Comparison of ENCODE assay signal across 11 mouse cellular contexts in genomic region chr17:31521948-31522347, GRCm38 (mm10). TPM values are rescaled to one million over a fixed set of nuclear protein-coding genes. Genes with fewer than 3 reads are reported as not detected.
DNase-seq lines count a peak whose midpoint lies in the region; ATAC-seq lines count a peak whose summit lies in the region.
"Had no signal": no experiment of that assay in that cellular context is flagged by ENCODE, and none has a peak within 500 bp of the region (broad histone marks: within the 10 kb centered on the region; RNA-seq: fewer than 3 reads in every experiment).

No protein-coding gene starts in this region.

- WGBS in hindbrain, embryonic 12.5 days: 84% methylated on average over 6 of the region's 6 CpGs
- 90% methylated on average over 6 of the region's 6 CpGs for WGBS in hindbrain, embryonic 11.5 days
- WGBS in limb, embryonic 15.5 days: 84% methylated on average over 6 of the region's 6 CpGs

- H3K4me2 ChIP-seq in hindbrain, embryonic 12.5 days (replicated peaks): peak overlapping the region; percentile 58; the same call in 1 of the 2 replicates
- H3K4me2 ChIP-seq in hindbrain, embryonic 11.5 days (replicated peaks; ENCODE audit: low read depth, low read length): no peak overlapping the region
- H3K4me2 ChIP-seq in limb, embryonic 15.5 days: peak overlapping the region; percentile 59; the same call in 1 of the 2 replicates

- no peak for ATAC-seq in hindbrain, embryonic 12.5 days (ENCODE audit: low FRiP score)
- no peak for ATAC-seq in hindbrain, embryonic 11.5 days (ENCODE audit: low FRiP score)
- no peak for ATAC-seq in limb, embryonic 15.5 days (ENCODE audit: insufficient number of reproducible peaks, low FRiP score, low TSS enrichment, low read depth)
- ATAC-seq: activated CD4-positive, CD25-positive, alpha-beta regulatory T cell, adult 4 months had no signal

- H3K27ac ChIP-seq in hindbrain, embryonic 12.5 days: peak overlapping the region; percentile 48; the same call in 1 of the 2 replicates
- no peak overlapping the region for H3K27ac ChIP-seq in hindbrain, embryonic 11.5 days (ENCODE audit: low read depth, low read length)
- 0 out of 2 replicates have a peak overlapping the region, but pooled peaks have one; percentile 86 for H3K27ac ChIP-seq in limb, embryonic 15.5 days

- H3K9me3 ChIP-seq in hindbrain, embryonic 12.5 days (replicated peaks): no peaks in the 10 kb centered on the region
- H3K9me3 ChIP-seq in hindbrain, embryonic 11.5 days (ENCODE audit: control insufficient read depth, low read length): no peaks in the 10 kb centered on the region
- no peaks in the 10 kb centered on the region for H3K9me3 ChIP-seq in limb, embryonic 15.5 days

- no peak overlapping the region for H3K9ac ChIP-seq in hindbrain, embryonic 12.5 days
- H3K9ac ChIP-seq in hindbrain, embryonic 11.5 days (ENCODE audit: low read depth, low read length): no peak overlapping the region
- H3K9ac ChIP-seq in limb, embryonic 15.5 days: no peak overlapping the region
- H3K9ac ChIP-seq: lung, embryonic 14.5 days had no signal

- H3K27me3 ChIP-seq in hindbrain, embryonic 12.5 days: no peaks in the 10 kb centered on the region
- no peaks in the 10 kb centered on the region for H3K27me3 ChIP-seq in hindbrain, embryonic 11.5 days (ENCODE audit: control insufficient read depth, insufficient read depth, low read length)
- no peaks in the 10 kb centered on the region for H3K27me3 ChIP-seq in limb, embryonic 15.5 days

- peaks cover 16% of the 10 kb centered on the region for H3K4me1 ChIP-seq in hindbrain, embryonic 12.5 days
- no peaks in the 10 kb centered on the region; the same call in 1 of the 2 replicates for H3K4me1 ChIP-seq in hindbrain, embryonic 11.5 days (replicated peaks; ENCODE audit: control insufficient read depth, insufficient read depth, low read length)
- peaks cover 24% of the 10 kb centered on the region for H3K4me1 ChIP-seq in limb, embryonic 15.5 days

- DNase-seq in hindbrain, embryonic 11.5 days (ENCODE audit: low spot score): no peak
- peak; percentile 24 for DNase-seq in brain, adult 2 months (ENCODE audit: low read depth, low spot score)
- peak; percentile 47 to 68 for DNase-seq in cerebellum, postnatal 25 days
- DNase-seq in c-Kit-positive CD71-positive TER-119-positive erythroid progenitor cells, embryonic 14.5 days (ENCODE audit: low spot score): no peak
- DNase-seq in right cerebral cortex, postnatal 25 days: no peak
- DNase-seq: kidney, postnatal 14 days; lung, embryonic 14.5 days; thymus, adult 2 months had no signal

- peaks cover 17% of the 10 kb centered on the region for H3K36me3 ChIP-seq in hindbrain, embryonic 12.5 days
- no peaks in the 10 kb centered on the region for H3K36me3 ChIP-seq in hindbrain, embryonic 11.5 days (ENCODE audit: control insufficient read depth, insufficient read depth, low read length)
- peaks cover 23% of the 10 kb centered on the region for H3K36me3 ChIP-seq in limb, embryonic 15.5 days

- H3K4me3 ChIP-seq in hindbrain, embryonic 12.5 days: no peak overlapping the region
- H3K4me3 ChIP-seq in hindbrain, embryonic 11.5 days (ENCODE audit: low read depth, low read length): no peak overlapping the region
- H3K4me3 ChIP-seq in limb, embryonic 15.5 days: no peak overlapping the region

RNA-seq across cellular contexts. Expression of gene Ndufv3, which starts 2.0 kb away (rescaled TPM):
- polyA plus RNA-seq in hindbrain, embryonic 12.5 days (2016; fragmentation: Nextera tagmentation; extraction: Ambion mirVana): 230 and 273 TPM in 2 replicates
- polyA plus RNA-seq in hindbrain, embryonic 11.5 days (2014; fragmentation: Nextera tagmentation; extraction: Ambion mirVana): 253 TPM in 2 replicates
- 251 and 280 TPM in 2 replicates for polyA plus RNA-seq in limb, embryonic 15.5 days (2015; fragmentation: Nextera tagmentation; extraction: Ambion mirVana)

RNA-seq across cellular contexts. Expression of gene Wdr4, which starts 2.2 kb away (rescaled TPM):
- polyA plus RNA-seq in hindbrain, embryonic 12.5 days (2016; fragmentation: Nextera tagmentation; extraction: Ambion mirVana): 36.2 and 39.0 TPM in 2 replicates
- polyA plus RNA-seq in hindbrain, embryonic 11.5 days (2014; fragmentation: Nextera tagmentation; extraction: Ambion mirVana): 33.4 and 34.0 TPM in 2 replicates
- 33.8 and 35.2 TPM in 2 replicates for polyA plus RNA-seq in limb, embryonic 15.5 days (2015; fragmentation: Nextera tagmentation; extraction: Ambion mirVana)

RNA-seq across cellular contexts. Expression of gene Pknox1, which starts 42.6 kb away (rescaled TPM):
- polyA plus RNA-seq in hindbrain, embryonic 12.5 days (2016; fragmentation: Nextera tagmentation; extraction: Ambion mirVana): 39.8 and 40.2 TPM in 2 replicates
- polyA plus RNA-seq in hindbrain, embryonic 11.5 days (2014; fragmentation: Nextera tagmentation; extraction: Ambion mirVana): 29.0 and 36.1 TPM in 2 replicates
- polyA plus RNA-seq in limb, embryonic 15.5 days (2015; fragmentation: Nextera tagmentation; extraction: Ambion mirVana): 30.8 and 32.2 TPM in 2 replicates

Comparison
In these comparisons a context has a peak if more than half of its experiments do, and no peak if none do; other contexts are left out.
1. DNase-seq: peak in brain, adult 2 months (single experiment) and cerebellum, postnatal 25 days (2 of 2); none in hindbrain, embryonic 11.5 days (single experiment), c-Kit-positive CD71-positive TER-119-positive erythroid progenitor cells, embryonic 14.5 days (single experiment) and right cerebral cortex, postnatal 25 days (single experiment).